10 mouse cellular contexts compared by ENCODE assay signal in genomic region chr6:136464121-136464621, GRCm38 (mm10). TPM values are rescaled to one million over a fixed set of nuclear protein-coding genes. Genes with fewer than 3 reads are reported as not detected.
DNase-seq lines count a peak whose midpoint lies in the region; ATAC-seq and TF ChIP-seq lines count a peak whose summit lies in the region.
"Had no signal": no experiment of that assay in that cellular context is flagged by ENCODE, and none has a peak within 500 bp of the region (broad histone marks: within the 10 kb centered on the region; RNA-seq: fewer than 3 reads in every experiment).

No protein-coding gene starts in this region.

- TF ChIP-seq CTCF in gastrocnemius, adult 2 months (IDR thresholded peaks at IDR 0.05): no peak
- TF ChIP-seq CTCF in small intestine, adult 2 months (IDR thresholded peaks at IDR 0.05; ENCODE audit: extremely low read depth, insufficient read length, insufficient replicate concordance, low read depth, low read length): no peak

- no peak overlapping the region for H3K4me2 ChIP-seq in intestine, embryonic 15.5 days (replicated peaks)
- no peak overlapping the region for H3K4me2 ChIP-seq in midbrain, embryonic 16.5 days (ENCODE audit: low read length)

- peak; percentile 11; the same call in 1 of the 2 replicates for ATAC-seq in granulocyte monocyte progenitor cell, adult 5-6 weeks (replicated peaks; ENCODE audit: poor library complexity, severe bottlenecking)
- ATAC-seq in intestine, embryonic 15.5 days: no peak
- no peak for ATAC-seq in midbrain, embryonic 16.5 days

- TF ChIP-seq POLR2A in small intestine, adult 2 months (IDR thresholded peaks at IDR 0.05; ENCODE audit: low read depth, low read length): no peak

- H3K27ac ChIP-seq in gastrocnemius, adult 2 months: peak overlapping the region; percentile 91
- H3K27ac ChIP-seq in small intestine, adult 2 months (ENCODE audit: insufficient read depth, low read depth, low read length): peak overlapping the region; percentile 67
- H3K27ac ChIP-seq in intestine, embryonic 15.5 days: no peak overlapping the region
- H3K27ac ChIP-seq in midbrain, embryonic 16.5 days (ENCODE audit: low read length): no peak overlapping the region

- H3K27me3 ChIP-seq in small intestine, adult 2 months (ENCODE audit: control insufficient read depth, insufficient read depth, low read length): no peaks in the 10 kb centered on the region
- no peaks in the 10 kb centered on the region for H3K27me3 ChIP-seq in intestine, embryonic 15.5 days (replicated peaks)
- H3K27me3 ChIP-seq in midbrain, embryonic 16.5 days (ENCODE audit: control insufficient read depth, insufficient read depth, low read depth, low read length): no peaks in the 10 kb centered on the region

- H3K4me1 ChIP-seq in small intestine, adult 2 months (ENCODE audit: control insufficient read depth, insufficient read depth, insufficient read length, low read length): peaks cover 13% of the 10 kb centered on the region
- H3K4me1 ChIP-seq in intestine, embryonic 15.5 days (replicated peaks): peaks cover 13% of the 10 kb centered on the region
- peaks cover 9% of the 10 kb centered on the region for H3K4me1 ChIP-seq in midbrain, embryonic 16.5 days (ENCODE audit: control insufficient read depth, insufficient read depth, low read length)

- no peaks in the 10 kb centered on the region for H3K9me3 ChIP-seq in intestine, embryonic 15.5 days
- H3K9me3 ChIP-seq in midbrain, embryonic 16.5 days (replicated peaks; ENCODE audit: control insufficient read depth, low read length, poor library complexity, severe bottlenecking): no peaks in the 10 kb centered on the region

- DNase-seq in gastrocnemius, adult 2 months: peak; percentile 44
- no peak for DNase-seq in gastrocnemius, adult 18-20 months (ENCODE audit: low spot score)
- DNase-seq in B cell, adult 2 months: peak; percentile 62 to 63
- DNase-seq in kidney, postnatal 36 days: peak; percentile 61 to 67

- H3K4me3 ChIP-seq in gastrocnemius, adult 2 months: peak overlapping the region; percentile 13; the same call in 1 of the 2 replicates
- peak overlapping the region; percentile 37 for H3K4me3 ChIP-seq in small intestine, adult 2 months (ENCODE audit: low read depth, low read length)
- H3K4me3 ChIP-seq in intestine, embryonic 15.5 days (replicated peaks): no peak overlapping the region
- no peak overlapping the region for H3K4me3 ChIP-seq in midbrain, embryonic 16.5 days (ENCODE audit: low read depth, low read length)

- H3K9ac ChIP-seq in intestine, embryonic 15.5 days: no peak overlapping the region
- no peak overlapping the region for H3K9ac ChIP-seq in midbrain, embryonic 16.5 days (ENCODE audit: low read depth, low read length)

- intact Hi-C loops in gastrocnemius, adult 2 months (cut with DNase I): loop anchor here (2.0 kb wide), 1 partner anchor 41 kb away; no protein-coding TSS in a partner anchor

- WGBS in small intestine, adult 2 months: 69% methylated on average over 12 of the region's 12 CpGs
- WGBS in intestine, embryonic 15.5 days: 64% methylated on average over 12 of the region's 12 CpGs
- 72% methylated on average over 12 of the region's 12 CpGs for WGBS in midbrain, embryonic 16.5 days

- H3K36me3 ChIP-seq in small intestine, adult 2 months (ENCODE audit: control insufficient read depth, insufficient read depth, low read length): no peaks in the 10 kb centered on the region
- no peaks in the 10 kb centered on the region for H3K36me3 ChIP-seq in intestine, embryonic 15.5 days
- no peaks in the 10 kb centered on the region for H3K36me3 ChIP-seq in midbrain, embryonic 16.5 days (ENCODE audit: control insufficient read depth, insufficient read depth, low read length)

RNA-seq across cellular contexts. Expression of gene Atf7ip, which starts 41.8 kb away (rescaled TPM):
- 10 to 100 TPM; 43.4 to 46.9 TPM for total RNA-seq in gastrocnemius, adult 2 months (2021)
- 10 to 100 TPM; 40.0 to 42.4 TPM for total RNA-seq in gastrocnemius, adult 18-20 months (2021)
- total RNA-seq in granulocyte monocyte progenitor cell, adult 5-6 weeks (2014; fragmentation: Nextera tagmentation): 94.1 and 126 TPM in 2 replicates
- 32.3 and 43.4 TPM in 2 replicates for total RNA-seq in granulocyte monocyte progenitor cell, adult 5-6 weeks (2017)
- 9.4 and 19.0 TPM in 2 replicates for polyA plus RNA-seq in small intestine, adult 2 months (2012; rRNA removed)
- polyA plus RNA-seq in intestine, embryonic 15.5 days (2015; fragmentation: Nextera tagmentation; extraction: Ambion mirVana): 24.1 and 25.4 TPM in 2 replicates
- 38.2 and 40.6 TPM in 2 replicates for polyA plus RNA-seq in midbrain, embryonic 16.5 days (2015; fragmentation: Nextera tagmentation; extraction: Ambion mirVana)

RNA-seq across cellular contexts. Expression of gene E330021D16Rik, which starts 48.8 kb away (rescaled TPM):
- not detected for total RNA-seq in gastrocnemius, adult 2 months (2021)
- total RNA-seq in gastrocnemius, adult 18-20 months (2021): not detected
- not detected in 2 replicates for total RNA-seq in granulocyte monocyte progenitor cell, adult 5-6 weeks (2014; fragmentation: Nextera tagmentation)
- not detected in 2 replicates for total RNA-seq in granulocyte monocyte progenitor cell, adult 5-6 weeks (2017)
- not detected in 2 replicates for polyA plus RNA-seq in small intestine, adult 2 months (2012; rRNA removed)
- 0.19 TPM in 1 of 2 replicates, not detected in the other for polyA plus RNA-seq in intestine, embryonic 15.5 days (2015; fragmentation: Nextera tagmentation; extraction: Ambion mirVana)
- not detected in 2 replicates for polyA plus RNA-seq in midbrain, embryonic 16.5 days (2015; fragmentation: Nextera tagmentation; extraction: Ambion mirVana)
- polyA plus RNA-seq: gonadal fat pad, adult 2 months; neural tube, embryonic 14.5 days had no signal

Comparison
In these comparisons a context has a peak if more than half of its experiments do, and no peak if none do; other contexts are left out.
1. H3K27ac ChIP-seq: peak in gastrocnemius, adult 2 months (single experiment) and small intestine, adult 2 months (single experiment); none in intestine, embryonic 15.5 days (single experiment) and midbrain, embryonic 16.5 days (single experiment).
2. H3K4me3 ChIP-seq: peak in gastrocnemius, adult 2 months (single experiment) and small intestine, adult 2 months (single experiment); none in intestine, embryonic 15.5 days (single experiment) and midbrain, embryonic 16.5 days (single experiment).